Mouse (Mus musculus) erythroblast, embryonic 14.5 days (primary cell): ENCODE measurements around the gene Itch.

Source experiments
- GATA1 ChIP-seq: IDR thresholded peaks from 2 replicates; pipeline ENCODE4 v1.6.1; 2012; ENCODE audit warnings: low read length, inconsistent platforms, mixed read lengths
- TAL1 ChIP-seq: IDR thresholded peaks from 3 replicates; pipeline ENCODE4 v1.6.1; 2012; ENCODE audit warnings: low read length, inconsistent platforms, mixed read lengths

GRCm38 (mm10) chr2:155098720-155099380 lies 34.5 kb upstream of the Itch start:
- TF ChIP-seq TAL1 (no peak), GATA1 (no peak)
